Mouse (Mus musculus) intestine, postnatal 0 days (tissue): ENCODE data around the gene Kcnk5. TPM values are rescaled to one million over a fixed set of nuclear protein-coding genes. Genes with fewer than 3 reads are reported as not detected.

Experiments used
- ATAC-seq: fragments of 200-750 bp; cut with Nextera tagmentation; 2 replicates; pipeline ENCODE4 v1.8.0; 2017; ENCODE audit warnings: mild to moderate bottlenecking, moderate TSS enrichment, moderate library complexity
- H3K27ac ChIP-seq: fragments of 300-500 bp; sonication (generic); 2 replicates; pipeline ENCODE4 v1.5.1; 2014; ENCODE audit warnings: mild to moderate bottlenecking, low read depth, low read length, moderate library complexity
- H3K27me3 ChIP-seq: fragments of 300-500 bp; sonication (generic); replicated peaks from 2 replicates; pipeline ENCODE4 v1.6.1; 2014; ENCODE audit warnings: low read length, mixed read lengths; ENCODE audit not compliant: control insufficient read depth, insufficient read depth
- H3K36me3 ChIP-seq: fragments of 300-500 bp; sonication (generic); 2 replicates; pipeline ENCODE4 v1.6.1; 2014; ENCODE audit warnings: mild to moderate bottlenecking, moderate library complexity; ENCODE audit not compliant: control insufficient read depth, insufficient read depth
- H3K4me1 ChIP-seq: fragments of 300-500 bp; sonication (generic); replicated peaks from 2 replicates; pipeline ENCODE4 v1.6.1; 2014; ENCODE audit warnings: antibody characterized with exemption, low read length, mixed read lengths; ENCODE audit not compliant: control insufficient read depth, insufficient read depth
- H3K4me2 ChIP-seq: fragments of 300-500 bp; sonication (generic); replicated peaks from 2 replicates; pipeline ENCODE4 v1.6.1; 2014; ENCODE audit warnings: low read depth, mild to moderate bottlenecking, moderate library complexity
- H3K4me3 ChIP-seq: fragments of 300-500 bp; sonication (generic); 2 replicates; pipeline ENCODE4 v1.5.1; 2014; ENCODE audit warnings: low read depth, low read length
- H3K9ac ChIP-seq: fragments of 300-500 bp; sonication (generic); 2 replicates; pipeline ENCODE4 v1.6.1; 2014; ENCODE audit warnings: mild to moderate bottlenecking, low read depth, low read length
- H3K9me3 ChIP-seq: fragments of 300-500 bp; sonication (generic); 2 replicates; pipeline ENCODE4 v1.6.1; 2016; ENCODE audit warnings: mixed run types; ENCODE audit not compliant: control insufficient read depth
- CTCF ChIP-seq: sonication (generic); IDR thresholded peaks from 2 replicates; pipeline ENCODE4 v1.5.1; 2016; ENCODE audit warnings: low read depth, mild to moderate bottlenecking, control low read depth, antibody characterized with exemption, moderate library complexity
- WGBS: fragments of 180-500 bp; shearing (Covaris S2); extraction: QIAGEN DNeasy Blood & Tissue Kit; methylation state at CpG from one replicate; pipeline ENCODE4 v1.1.7; 2014; 5-methylcytosine and 5-hydroxymethylcytosine counted together
- polyA plus RNA-seq: library from polyadenylated mRNA; unstranded; fragments of >200 nt; fragmentation: Nextera tagmentation; extraction: Ambion mirVana; gene quantifications from 2 replicates; pipeline ENCODE4 v1.2.1, GENCODE M21; 2015

Gene Kcnk5
- polyA plus RNA-seq, 1 experiment from 2014 or later: 10.9 TPM

DNA sequence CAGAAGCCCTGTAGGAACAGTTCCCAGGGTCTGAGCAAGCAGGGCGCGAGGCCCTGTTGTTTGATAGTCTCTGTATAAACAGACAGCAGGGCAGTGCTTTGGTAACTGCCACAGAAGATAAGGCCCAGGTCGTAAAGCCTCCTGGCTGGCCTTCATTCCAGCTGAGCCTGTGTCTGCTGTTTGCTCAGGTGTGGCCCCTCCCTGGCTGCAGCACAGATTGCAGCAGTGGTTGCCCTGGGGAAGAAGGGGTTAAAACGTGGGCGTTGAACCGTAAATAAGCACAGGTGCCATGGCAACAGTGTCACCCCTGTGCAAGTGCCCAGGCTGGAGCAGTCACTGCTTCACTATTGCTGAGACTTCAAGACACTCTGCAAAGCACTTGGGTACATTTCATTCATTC, 26.8 kb upstream of the Kcnk5 start:
- 0 out of 2 replicates have a peak, but pooled peaks have one; percentile 15 for TF ChIP-seq CTCF
- H3K27me3 ChIP-seq: no peaks in the 10 kb centered on the region
- H3K9me3 ChIP-seq: no peaks in the 10 kb centered on the region
- no peaks in the 10 kb centered on the region for H3K4me1 ChIP-seq
- H3K27ac ChIP-seq: peak overlapping the region; percentile 58; the same call in 1 of the 2 replicates
- no peak overlapping the region for H3K9ac ChIP-seq
- H3K4me3 ChIP-seq: no peak overlapping the region
- H3K4me2 ChIP-seq: no peak overlapping the region
- peak; percentile 96 for ATAC-seq
- H3K36me3 ChIP-seq: no peaks in the 10 kb centered on the region
- WGBS: 4% methylated on average over 6 of the region's 6 CpGs

DNA sequence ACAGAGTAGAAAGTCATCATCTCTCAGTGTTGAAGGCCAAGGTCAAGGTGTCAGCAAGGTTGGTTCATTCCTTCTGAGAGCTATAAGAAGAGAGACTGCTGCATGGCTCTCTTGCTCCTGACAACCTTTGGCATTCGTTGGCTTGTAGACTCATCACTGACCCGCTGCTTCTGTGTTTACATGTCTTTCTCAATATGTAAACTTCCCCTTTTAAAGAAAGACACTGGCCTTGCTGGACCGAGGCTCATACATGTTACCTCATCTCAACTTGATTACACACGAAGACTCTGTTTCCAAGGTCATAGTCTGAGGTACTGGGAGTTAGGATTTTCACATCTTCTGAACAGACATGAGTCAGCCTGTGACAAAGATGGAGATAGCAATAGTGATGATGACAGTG, 24.1 kb upstream of the Kcnk5 start:
- H3K27me3 ChIP-seq: no peaks in the 10 kb centered on the region
- TF ChIP-seq CTCF: no peak
- no peak overlapping the region for H3K4me2 ChIP-seq
- H3K36me3 ChIP-seq: no peaks in the 10 kb centered on the region
- ATAC-seq: no peak
- 60% methylated on average over 4 of the region's 4 CpGs for WGBS
- no peak overlapping the region for H3K9ac ChIP-seq
- no peak overlapping the region for H3K27ac ChIP-seq
- H3K4me3 ChIP-seq: no peak overlapping the region
- H3K9me3 ChIP-seq: no peaks in the 10 kb centered on the region
- 0 out of 2 replicates have a peak, but pooled peaks cover 3% of the 10 kb centered on the region for H3K4me1 ChIP-seq

DNA sequence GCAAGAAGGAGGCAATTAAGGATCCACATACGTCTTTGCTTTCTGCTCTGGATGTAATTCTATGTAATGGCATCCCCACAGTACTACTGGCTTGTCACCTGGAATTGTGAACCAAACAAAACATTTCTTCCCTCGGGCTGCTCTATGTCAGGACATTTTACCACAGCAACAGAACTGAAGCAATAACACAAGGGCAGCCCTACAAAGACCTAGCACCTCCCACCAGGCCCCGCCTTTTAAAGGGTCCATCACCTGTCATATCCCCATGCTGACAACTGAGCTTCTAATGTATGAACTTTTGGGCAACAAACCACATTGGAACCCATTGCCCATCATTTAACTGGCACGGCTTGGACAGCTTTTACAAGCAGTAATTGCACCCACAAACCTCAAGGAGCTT, 21.7 kb upstream of the Kcnk5 start:
- Histone ChIP-seq H3K9me3 (no peaks in the 10 kb centered on the region), H3K9ac (no peak overlapping the region), H3K4me3 (no peak overlapping the region), H3K27me3 (no peaks in the 10 kb centered on the region), H3K36me3 (no peaks in the 10 kb centered on the region), H3K4me2 (no peak overlapping the region), H3K4me1 (0 out of 2 replicates have a peak, but pooled peaks cover 3% of the 10 kb centered on the region), H3K27ac (no peak overlapping the region)
- no peak for TF ChIP-seq CTCF
- WGBS: 54% methylated on average over 4 of the region's 4 CpGs
- no peak for ATAC-seq

DNA sequence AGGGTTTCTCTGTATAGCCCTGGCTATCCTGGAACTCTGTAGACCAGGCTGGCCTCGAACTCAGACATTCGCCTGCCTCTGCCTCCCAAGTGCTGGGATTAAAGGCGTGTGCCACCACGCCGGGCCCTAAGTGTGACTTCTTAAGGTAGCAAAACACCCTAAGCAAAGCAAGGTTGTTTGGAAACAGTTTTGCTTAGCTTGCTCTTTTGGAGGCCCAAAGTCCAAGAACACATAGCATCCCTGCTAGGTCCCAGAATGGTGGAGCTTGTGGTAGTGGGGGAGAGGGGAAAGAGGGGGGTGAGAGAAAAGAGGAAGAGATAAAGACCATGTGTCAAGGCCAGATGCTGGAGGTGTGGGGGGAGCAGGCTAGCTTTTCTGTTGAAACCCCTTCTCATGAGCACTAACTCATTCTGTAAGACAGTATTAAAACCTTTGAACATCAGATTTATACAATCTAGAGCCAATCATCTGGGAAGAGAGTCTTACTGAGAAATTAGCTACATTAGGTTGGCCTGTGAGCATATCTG, 21.1 kb upstream of the Kcnk5 start:
- 88% methylated on average over 5 of the region's 5 CpGs for WGBS
- H3K4me1 ChIP-seq: 0 out of 2 replicates have a peak, but pooled peaks cover 3% of the 10 kb centered on the region
- no peaks in the 10 kb centered on the region for H3K36me3 ChIP-seq
- no peak overlapping the region for H3K4me2 ChIP-seq
- TF ChIP-seq CTCF: no peak
- no peak overlapping the region for H3K27ac ChIP-seq
- no peak overlapping the region for H3K9ac ChIP-seq
- no peak for ATAC-seq
- H3K27me3 ChIP-seq: no peaks in the 10 kb centered on the region
- no peak overlapping the region for H3K4me3 ChIP-seq
- H3K9me3 ChIP-seq: no peaks in the 10 kb centered on the region

DNA sequence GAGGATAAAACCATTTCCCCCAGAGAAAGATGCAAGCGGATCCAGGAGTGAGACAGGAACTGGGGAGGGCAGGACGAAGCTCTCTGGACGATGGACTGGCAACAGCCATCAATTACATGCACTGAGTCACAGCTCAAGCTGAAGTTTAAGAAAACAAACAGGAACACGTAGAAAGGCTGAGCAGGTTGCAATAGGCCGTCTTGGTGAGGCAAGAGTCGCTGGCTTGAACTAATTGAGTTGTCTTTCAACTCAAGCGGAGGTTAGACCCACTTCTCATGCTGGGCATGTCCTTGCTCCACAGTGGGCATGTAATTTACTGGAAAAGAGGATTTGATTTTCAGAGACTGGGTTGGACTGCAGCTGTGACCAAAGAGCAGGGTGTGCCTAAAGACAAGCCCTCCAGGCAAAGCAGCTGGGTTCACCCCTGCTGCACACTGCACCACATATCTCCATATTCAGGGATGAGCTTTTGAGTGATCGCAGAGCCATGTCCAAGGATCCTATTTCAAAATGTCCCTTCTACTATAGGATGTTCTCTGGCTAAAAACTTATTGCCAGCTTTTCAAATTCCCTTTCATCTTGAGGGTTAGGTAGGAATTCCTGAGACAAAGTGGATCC, 19.6 kb upstream of the Kcnk5 start:
- Histone ChIP-seq H3K9me3 (no peaks in the 10 kb centered on the region), H3K4me3 (no peak overlapping the region), H3K27me3 (no peaks in the 10 kb centered on the region), H3K9ac (no peak overlapping the region), H3K36me3 (no peaks in the 10 kb centered on the region), H3K27ac (no peak overlapping the region), H3K4me2 (no peak overlapping the region), H3K4me1 (0 out of 2 replicates have a peak, but pooled peaks cover 3% of the 10 kb centered on the region)
- no peak for ATAC-seq
- 65% methylated on average over 8 of the region's 8 CpGs for WGBS
- no peak for TF ChIP-seq CTCF

DNA sequence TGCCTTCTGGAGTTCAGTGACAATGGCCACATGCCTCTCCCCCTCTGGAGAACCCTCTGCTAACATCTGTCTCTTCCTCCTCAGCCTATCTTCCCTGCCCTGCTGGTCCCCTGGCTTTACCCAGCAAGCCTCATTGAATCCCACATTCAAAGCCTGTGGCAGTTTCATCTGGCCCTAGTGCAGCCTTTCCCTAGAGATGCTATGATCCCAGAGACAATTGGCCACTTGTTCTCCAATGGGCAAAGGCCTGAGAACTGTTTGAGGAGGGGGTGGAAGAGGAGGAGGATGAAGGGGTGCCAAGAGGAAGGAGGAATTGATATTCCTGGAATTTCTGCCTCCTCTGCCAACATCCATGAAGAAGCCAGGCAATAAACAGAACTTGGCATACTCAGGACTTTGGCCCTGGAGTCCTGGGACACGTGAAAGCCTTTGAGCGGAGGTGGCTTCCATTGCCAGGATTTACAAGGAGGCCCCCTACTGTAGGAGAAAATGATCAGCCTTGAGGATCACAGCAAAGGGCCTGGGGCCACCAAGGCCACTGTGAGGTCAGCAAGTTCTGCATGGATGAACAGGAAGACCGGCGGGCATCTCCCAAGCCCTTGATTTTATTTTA, 11.6 kb upstream of the Kcnk5 start:
- ATAC-seq: peak; percentile 75
- Histone ChIP-seq H3K27me3 (no peaks in the 10 kb centered on the region), H3K4me1 (peaks cover 4% of the 10 kb centered on the region; the same call in 1 of the 2 replicates), H3K27ac (peak overlapping the region; percentile 36; the same call in 1 of the 2 replicates), H3K9ac (no peak overlapping the region), H3K36me3 (no peaks in the 10 kb centered on the region), H3K9me3 (no peaks in the 10 kb centered on the region), H3K4me2 (no peak overlapping the region), H3K4me3 (no peak overlapping the region)
- 54% methylated on average over 4 of the region's 4 CpGs for WGBS
- peak; percentile 53 for TF ChIP-seq CTCF
